Mouse (Mus musculus): ENCODE measurements around the gene Hook2. TPM values are rescaled to one million over a fixed set of nuclear protein-coding genes. Genes with fewer than 3 reads are reported as not detected.

Gene Hook2
- total and polyA plus RNA-seq, 3 experiments: 2.0 to 2.4 (median 2.0) TPM

- DNase-seq: no peak
- Histone ChIP-seq H3K9ac (ENCODE audit: low read depth, low read length) (no peak within 1 kb of the TSS), H3K4me3 (0 out of 2 replicates have a peak within 1 kb of the TSS, but pooled peaks have one; percentile 22), H3K27me3 (ENCODE audit: control insufficient read depth, insufficient read depth, low read length) (peaks cover 8% of the 10 kb centered on the region), H3K4me1 (ENCODE audit: control insufficient read depth, insufficient read depth, low read length) (no peaks in the 10 kb centered on the region; the same call in 1 of the 2 replicates), H3K36me3 (ENCODE audit: control insufficient read depth, insufficient read depth, low read length) (no peaks in the 10 kb centered on the region), H3K79me2 (replicated peaks; ENCODE audit: control insufficient read depth, insufficient read depth, low read length) (no peaks in the 10 kb centered on the region), H3K27ac (no peak within 1 kb of the TSS)
- TF ChIP-seq CTCF (IDR thresholded peaks at IDR 0.05) (peak; percentile 35), POLR2A (IDR thresholded peaks at IDR 0.05; ENCODE audit: insufficient read depth, low read depth, low read length) (no peak), EP300 (IDR thresholded peaks at IDR 0.05; ENCODE audit: insufficient read depth, low read depth, low read length) (no peak)
- WGBS: 11% methylated on average over 17 of the region's 17 CpGs
- intact Hi-C loops (cut with DNase I): no loop called here
Measured at GRCm38 (mm10) chr8:84946528-84947240, 43.7 kb upstream of the Hook2 start, which contains the start of gene Rtbdn. Gene Rtbdn, plus strand, starts transcription at chr8:84946991.

GRCm38 (mm10) chr8:84947241-84947545, 43.2 kb upstream of the Hook2 start:
- peak in 1 of 2 experiments; percentile 69 for DNase-seq
- TF ChIP-seq POLR2A (IDR thresholded peaks at IDR 0.05; ENCODE audit: insufficient read depth, low read depth, low read length) (no peak), EP300 (IDR thresholded peaks at IDR 0.05; ENCODE audit: insufficient read depth, low read depth, low read length) (0 out of 2 replicates have a peak, but pooled peaks have one; percentile 33), CTCF (IDR thresholded peaks at IDR 0.05) (0 out of 2 replicates have a peak, but pooled peaks have one; percentile 0)
- H3K4me3 ChIP-seq: no peak overlapping the region
- intact Hi-C loops (cut with DNase I): no loop called here
- no peaks in the 10 kb centered on the region for H3K79me2 ChIP-seq (replicated peaks; ENCODE audit: control insufficient read depth, insufficient read depth, low read length)
- H3K9ac ChIP-seq (ENCODE audit: low read depth, low read length): no peak overlapping the region
- no peaks in the 10 kb centered on the region; the same call in 1 of the 2 replicates for H3K4me1 ChIP-seq (ENCODE audit: control insufficient read depth, insufficient read depth, low read length)
- no peaks in the 10 kb centered on the region for H3K36me3 ChIP-seq (ENCODE audit: control insufficient read depth, insufficient read depth, low read length)
- peaks cover 8% of the 10 kb centered on the region for H3K27me3 ChIP-seq (ENCODE audit: control insufficient read depth, insufficient read depth, low read length)
- H3K27ac ChIP-seq: no peak overlapping the region
- 18% methylated on average over 9 of the region's 9 CpGs for WGBS

- H3K27me3 ChIP-seq (ENCODE audit: control insufficient read depth, insufficient read depth, low read length): peaks cover 8% of the 10 kb centered on the region
- H3K4me3 ChIP-seq: no peak overlapping the region
- no peaks in the 10 kb centered on the region for H3K36me3 ChIP-seq (ENCODE audit: control insufficient read depth, insufficient read depth, low read length)
- H3K9ac ChIP-seq (ENCODE audit: low read depth, low read length): no peak overlapping the region
- DNase-seq: no peak
- TF ChIP-seq POLR2A (IDR thresholded peaks at IDR 0.05; ENCODE audit: insufficient read depth, low read depth, low read length) (no peak), CTCF (IDR thresholded peaks at IDR 0.05) (no peak), EP300 (IDR thresholded peaks at IDR 0.05; ENCODE audit: insufficient read depth, low read depth, low read length) (no peak)
- H3K79me2 ChIP-seq (replicated peaks; ENCODE audit: control insufficient read depth, insufficient read depth, low read length): no peaks in the 10 kb centered on the region
- no peaks in the 10 kb centered on the region for H3K4me1 ChIP-seq (ENCODE audit: control insufficient read depth, insufficient read depth, low read length)
- no peak overlapping the region for H3K27ac ChIP-seq
- WGBS: 23% methylated on average over 12 of the region's 12 CpGs
- intact Hi-C loops (cut with DNase I): no loop called here
Measured at GRCm38 (mm10) chr8:84949753-84950152, 40.6 kb upstream of the Hook2 start.

- DNase-seq: peak; percentile 61 to 66
- intact Hi-C loops (cut with DNase I): no loop called here
- H3K9ac ChIP-seq (ENCODE audit: low read depth, low read length): no peak overlapping the region
- no peaks in the 10 kb centered on the region for H3K36me3 ChIP-seq (ENCODE audit: control insufficient read depth, insufficient read depth, low read length)
- no peaks in the 10 kb centered on the region for H3K79me2 ChIP-seq (replicated peaks; ENCODE audit: control insufficient read depth, insufficient read depth, low read length)
- H3K27me3 ChIP-seq (ENCODE audit: control insufficient read depth, insufficient read depth, low read length): no peaks in the 10 kb centered on the region
- WGBS: 4% methylated on average over 18 of the region's 18 CpGs
- H3K27ac ChIP-seq: no peak overlapping the region
- no peak overlapping the region for H3K4me3 ChIP-seq
- TF ChIP-seq EP300 (IDR thresholded peaks at IDR 0.05; ENCODE audit: insufficient read depth, low read depth, low read length) (no peak), POLR2A (IDR thresholded peaks at IDR 0.05; ENCODE audit: insufficient read depth, low read depth, low read length) (no peak), CTCF (IDR thresholded peaks at IDR 0.05) (no peak)
- H3K4me1 ChIP-seq (ENCODE audit: control insufficient read depth, insufficient read depth, low read length): no peaks in the 10 kb centered on the region
Measured at GRCm38 (mm10) chr8:84952612-84953255, 37.7 kb upstream of the Hook2 start.

- Histone ChIP-seq H3K27ac (no peak overlapping the region), H3K4me1 (ENCODE audit: control insufficient read depth, insufficient read depth, low read length) (no peaks in the 10 kb centered on the region), H3K9ac (ENCODE audit: low read depth, low read length) (no peak overlapping the region), H3K79me2 (replicated peaks; ENCODE audit: control insufficient read depth, insufficient read depth, low read length) (no peaks in the 10 kb centered on the region), H3K36me3 (ENCODE audit: control insufficient read depth, insufficient read depth, low read length) (no peaks in the 10 kb centered on the region), H3K4me3 (no peak overlapping the region), H3K27me3 (ENCODE audit: control insufficient read depth, insufficient read depth, low read length) (no peaks in the 10 kb centered on the region)
- DNase-seq: peak in 1 of 2 experiments; percentile 56
- TF ChIP-seq CTCF (IDR thresholded peaks at IDR 0.05): peak; percentile 81
- TF ChIP-seq POLR2A (IDR thresholded peaks at IDR 0.05; ENCODE audit: insufficient read depth, low read depth, low read length): no peak
- intact Hi-C loops (cut with DNase I): loop anchor here (5.0 kb wide), 1 partner anchor 41 kb away; no protein-coding TSS in a partner anchor
- 52% methylated on average over 2 of the region's 2 CpGs for WGBS
Measured at GRCm38 (mm10) chr8:84956768-84957167, 33.6 kb upstream of the Hook2 start.

- H3K27ac ChIP-seq: peak overlapping the region; percentile 47; the same call in 1 of the 2 replicates
- no peak overlapping the region for H3K4me3 ChIP-seq
- peak in 1 of 2 experiments; percentile 58 for DNase-seq
- H3K9ac ChIP-seq (ENCODE audit: low read depth, low read length): no peak overlapping the region
- WGBS: 66% methylated on average over 7 of the region's 7 CpGs
- H3K36me3 ChIP-seq (ENCODE audit: control insufficient read depth, insufficient read depth, low read length): no peaks in the 10 kb centered on the region
- TF ChIP-seq EP300 (IDR thresholded peaks at IDR 0.05; ENCODE audit: insufficient read depth, low read depth, low read length): no peak
- TF ChIP-seq POLR2A (IDR thresholded peaks at IDR 0.05; ENCODE audit: insufficient read depth, low read depth, low read length): no peak
- TF ChIP-seq CTCF (IDR thresholded peaks at IDR 0.05): no peak
- intact Hi-C loops (cut with DNase I): loop anchor here (5.0 kb wide), 1 partner anchor 37 kb away; no protein-coding TSS in a partner anchor
- H3K27me3 ChIP-seq (ENCODE audit: control insufficient read depth, insufficient read depth, low read length): no peaks in the 10 kb centered on the region
- no peaks in the 10 kb centered on the region for H3K79me2 ChIP-seq (replicated peaks; ENCODE audit: control insufficient read depth, insufficient read depth, low read length)
- H3K4me1 ChIP-seq (ENCODE audit: control insufficient read depth, insufficient read depth, low read length): no peaks in the 10 kb centered on the region
Measured at GRCm38 (mm10) chr8:84959811-84960210, 30.6 kb upstream of the Hook2 start.

Measured in heart, adult 2 months (tissue).